Mouse (Mus musculus) limb, embryonic 11.5 days (tissue): ENCODE results near the gene Nf1. TPM values are rescaled to one million over a fixed set of nuclear protein-coding genes. Genes with fewer than 3 reads are reported as not detected.

Source experiments
- ATAC-seq: fragments of 200-750 bp; cut with Nextera tagmentation; 2 replicates; pipeline ENCODE4 v1.8.0; 2017; ENCODE audit warnings: low read depth; ENCODE audit not compliant: insufficient number of reproducible peaks, low FRiP score, low TSS enrichment
- DNase-seq: peaks from one replicate; pipeline ENCODE4 v3.0.0-alpha.2; 2015; ENCODE audit warnings: low spot score
- H3K27ac ChIP-seq: fragments of 300-500 bp; sonication (generic); replicated peaks from 2 replicates; pipeline ENCODE4 v1.5.1; 2014; ENCODE audit warnings: low read depth, mild to moderate bottlenecking, low read length
- H3K27me3 ChIP-seq: fragments of 300-500 bp; sonication (generic); 2 replicates; pipeline ENCODE4 v1.6.1; 2014; ENCODE audit warnings: mild to moderate bottlenecking, low read length, mixed read lengths; ENCODE audit not compliant: control insufficient read depth, insufficient read depth
- H3K36me3 ChIP-seq: fragments of 300-500 bp; sonication (generic); 2 replicates; pipeline ENCODE4 v1.6.1; 2014; ENCODE audit warnings: mild to moderate bottlenecking, low read length, moderate library complexity, mixed read lengths; ENCODE audit not compliant: control insufficient read depth, insufficient read depth
- H3K4me1 ChIP-seq: fragments of 300-500 bp; sonication (generic); 2 replicates; pipeline ENCODE4 v1.6.1; 2014; ENCODE audit warnings: low read length, mixed read lengths; ENCODE audit not compliant: control insufficient read depth, insufficient read depth
- H3K4me2 ChIP-seq: fragments of 300-500 bp; sonication (generic); 2 replicates; pipeline ENCODE4 v1.6.1; 2014; ENCODE audit warnings: low read depth, mild to moderate bottlenecking, moderate library complexity; ENCODE audit not compliant: severe bottlenecking
- H3K4me3 ChIP-seq: fragments of 300-500 bp; sonication (generic); 2 replicates; pipeline ENCODE4 v1.5.1; 2014; ENCODE audit warnings: low read depth, low read length
- H3K9ac ChIP-seq: fragments of 300-500 bp; sonication (generic); 2 replicates; pipeline ENCODE4 v1.6.1; 2014; ENCODE audit warnings: mild to moderate bottlenecking, low read length
- H3K9me3 ChIP-seq: fragments of 300-500 bp; sonication (generic); 2 replicates; pipeline ENCODE4 v1.6.1; 2016; ENCODE audit warnings: low read length; ENCODE audit not compliant: control insufficient read depth
- WGBS: fragments of 180-500 bp; shearing (Covaris S2); extraction: QIAGEN DNeasy Blood & Tissue Kit; methylation state at CpG from one replicate; pipeline ENCODE4 v1.1.7; 2014; 5-methylcytosine and 5-hydroxymethylcytosine counted together
- polyA plus RNA-seq: library from polyadenylated mRNA; unstranded; fragments of >200 nt; fragmentation: Nextera tagmentation; extraction: Ambion mirVana; gene quantifications from 2 replicates; pipeline ENCODE4 v1.2.1, GENCODE M21; 2014

Gene Nf1
- polyA plus RNA-seq, 1 experiment from 2014 or later, result 9.9 TPM

DNA sequence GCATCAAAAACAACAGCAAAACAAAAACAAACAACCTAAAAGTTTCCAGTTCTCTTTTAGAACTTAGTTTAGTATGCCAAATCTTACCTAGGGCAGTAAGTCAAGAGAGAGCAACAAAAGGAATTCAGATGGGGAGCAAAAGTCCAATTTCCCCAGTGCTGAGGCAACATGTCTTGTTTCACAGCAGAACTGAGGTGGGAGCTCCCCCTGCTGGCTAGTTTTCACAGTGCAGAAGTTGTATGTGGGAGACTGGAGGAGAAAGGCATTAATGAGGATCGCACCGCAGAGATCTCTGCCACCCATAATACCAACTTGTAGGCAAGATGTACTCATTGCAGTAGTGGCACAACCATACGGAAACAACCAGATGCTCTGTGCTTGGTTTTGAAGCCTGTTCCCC, 58.8 kb downstream of the Nf1 start:
- Histone ChIP-seq H3K27ac (no peak overlapping the region), H3K4me2 (no peak overlapping the region), H3K9ac (no peak overlapping the region), H3K9me3 (no peaks in the 10 kb centered on the region), H3K4me1 (no peaks in the 10 kb centered on the region), H3K36me3 (peaks cover 2% of the 10 kb centered on the region; the same call in 1 of the 2 replicates), H3K27me3 (no peaks in the 10 kb centered on the region), H3K4me3 (no peak overlapping the region)
- WGBS, result 70% methylated on average over 3 of the region's 3 CpGs
- ATAC-seq (no peak), DNase-seq (peak; percentile 94)

DNA sequence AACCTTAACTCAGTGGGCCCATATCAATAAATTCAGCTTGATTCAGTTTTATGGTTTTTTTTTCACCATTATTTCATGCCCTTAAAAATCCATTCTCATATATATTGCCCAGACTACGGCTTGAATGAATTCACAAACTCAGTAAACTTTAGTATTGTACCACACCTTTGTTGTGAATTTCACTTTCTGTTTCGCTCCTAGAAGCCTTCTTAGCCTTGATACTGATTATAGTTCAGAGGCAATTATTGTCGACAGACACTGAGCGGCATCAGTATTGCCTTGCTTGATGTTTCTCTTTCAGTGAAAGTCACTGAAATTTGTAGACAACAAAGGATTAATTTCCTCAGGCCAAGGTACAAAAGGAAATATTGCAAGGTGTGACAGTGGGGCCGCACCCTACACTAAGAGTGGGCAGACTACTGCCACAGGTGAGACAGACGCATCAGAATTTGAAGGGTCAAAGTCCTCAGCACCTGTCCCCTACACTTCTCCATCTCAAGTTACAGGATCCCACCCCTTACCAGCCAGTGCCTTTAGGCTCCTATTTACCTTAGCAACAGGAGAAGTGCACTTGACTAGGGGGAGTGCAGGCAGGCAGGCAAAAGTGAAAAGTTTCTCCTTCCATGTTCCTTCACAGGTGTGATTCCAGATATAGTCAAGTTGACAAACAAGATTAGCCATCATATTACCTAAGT, 64.3 kb downstream of the Nf1 start:
- ATAC-seq (no peak), DNase-seq (no peak)
- Histone ChIP-seq H3K9ac (no peak overlapping the region), H3K36me3 (no peaks in the 10 kb centered on the region; the same call in 1 of the 2 replicates), H3K4me2 (no peak overlapping the region), H3K9me3 (no peaks in the 10 kb centered on the region), H3K27me3 (no peaks in the 10 kb centered on the region), H3K27ac (no peak overlapping the region), H3K4me1 (no peaks in the 10 kb centered on the region), H3K4me3 (no peak overlapping the region)
- WGBS, result 93% methylated on average over 6 of the region's 6 CpGs

DNA sequence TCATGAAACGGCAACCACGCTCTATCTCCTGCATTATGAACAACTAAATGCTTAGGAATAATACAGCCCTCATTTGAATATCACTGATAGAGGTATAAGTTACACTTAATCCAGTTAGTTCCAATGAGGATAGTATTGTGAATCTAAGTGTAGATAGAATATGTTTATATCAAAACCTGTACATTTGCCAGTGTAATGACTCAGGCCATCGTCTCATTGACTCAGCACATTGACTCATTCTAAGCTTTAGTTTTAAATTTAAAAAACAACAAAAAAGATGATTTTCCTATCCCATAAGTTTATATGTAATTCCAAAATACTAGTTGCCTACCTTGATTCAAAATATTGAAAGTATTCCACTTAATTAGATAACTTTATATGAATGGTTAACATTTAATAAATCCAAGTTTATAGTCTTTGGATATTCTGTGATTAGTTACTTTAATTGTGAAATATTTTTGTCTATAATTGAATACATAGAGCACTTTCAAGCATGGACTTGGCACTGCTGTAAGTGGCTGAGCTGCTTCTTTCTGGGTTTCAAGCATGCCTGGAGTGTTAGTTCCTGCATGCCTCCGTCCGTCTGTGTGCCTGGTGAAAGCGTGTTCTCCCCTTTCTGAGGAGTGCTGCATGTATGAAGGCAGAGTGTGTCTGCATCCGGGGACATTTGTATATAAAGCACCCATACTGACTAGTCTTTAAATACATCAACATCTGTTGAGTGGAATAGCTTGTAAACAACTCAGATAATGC, 74.4 kb downstream of the Nf1 start:
- Histone ChIP-seq H3K4me2 (no peak overlapping the region), H3K4me1 (no peaks in the 10 kb centered on the region), H3K27ac (no peak overlapping the region), H3K4me3 (no peak overlapping the region), H3K9me3 (no peaks in the 10 kb centered on the region), H3K9ac (no peak overlapping the region), H3K36me3 (peaks cover 3% of the 10 kb centered on the region; the same call in 1 of the 2 replicates), H3K27me3 (no peaks in the 10 kb centered on the region)
- no peak for ATAC-seq
- WGBS, result 92% methylated on average over 7 of the region's 7 CpGs
- DNase-seq, result no peak

DNA sequence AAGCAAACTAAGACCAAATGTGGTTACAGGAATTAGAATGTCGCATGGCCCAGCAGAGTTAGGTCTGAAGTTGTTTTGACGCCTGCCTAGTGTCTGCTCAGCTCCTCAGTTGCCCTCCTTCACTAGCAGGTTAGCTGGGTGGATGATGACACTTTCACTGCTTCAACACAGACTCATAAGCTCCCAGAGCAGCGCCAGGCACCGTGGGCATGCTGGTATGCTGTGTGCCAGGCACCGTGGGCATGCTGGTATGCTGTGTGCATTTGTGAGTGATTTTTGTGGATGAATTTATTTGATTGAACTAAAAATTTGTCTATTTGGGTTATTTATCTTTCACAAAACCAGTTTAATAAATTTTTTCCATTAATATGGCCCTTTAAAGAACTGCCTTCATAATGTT, 83.0 kb downstream of the Nf1 start:
- DNase-seq, result no peak
- H3K9me3 ChIP-seq, result no peaks in the 10 kb centered on the region
- no peak overlapping the region for H3K4me3 ChIP-seq
- 95% methylated on average over 5 of the region's 5 CpGs for WGBS
- no peaks in the 10 kb centered on the region for H3K4me1 ChIP-seq
- ATAC-seq, result no peak
- no peaks in the 10 kb centered on the region for H3K36me3 ChIP-seq
- H3K9ac ChIP-seq, result no peak overlapping the region
- no peak overlapping the region for H3K4me2 ChIP-seq
- no peak overlapping the region for H3K27ac ChIP-seq
- no peaks in the 10 kb centered on the region for H3K27me3 ChIP-seq

DNA sequence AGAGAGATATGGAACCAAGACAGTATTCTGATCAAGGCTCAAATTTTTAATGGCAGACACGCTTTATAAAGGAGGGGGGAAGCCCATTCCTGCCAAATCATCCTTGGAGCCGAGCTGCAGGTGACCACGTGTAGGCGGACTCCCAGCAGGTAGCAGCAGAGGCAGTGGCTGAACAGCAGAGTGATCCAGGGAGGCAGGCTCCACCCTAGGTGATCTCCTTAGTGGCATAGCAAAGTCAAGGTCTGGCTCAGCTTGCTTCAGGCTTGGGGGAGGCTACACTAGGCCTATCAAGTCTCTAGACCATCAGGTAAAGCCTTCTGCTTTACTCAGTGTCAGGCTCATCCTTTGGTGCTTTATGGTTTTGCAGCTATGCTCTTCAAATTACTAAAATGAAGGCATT, 87.1 kb downstream of the Nf1 start:
- H3K27ac ChIP-seq, result no peak overlapping the region
- H3K36me3 ChIP-seq, result no peaks in the 10 kb centered on the region
- H3K9ac ChIP-seq, result no peak overlapping the region
- 66% methylated on average over 4 of the region's 4 CpGs for WGBS
- H3K27me3 ChIP-seq, result no peaks in the 10 kb centered on the region
- DNase-seq, result no peak
- H3K4me3 ChIP-seq, result no peak overlapping the region
- H3K4me1 ChIP-seq, result no peaks in the 10 kb centered on the region
- H3K9me3 ChIP-seq, result no peaks in the 10 kb centered on the region
- ATAC-seq, result no peak
- no peak overlapping the region for H3K4me2 ChIP-seq

DNA sequence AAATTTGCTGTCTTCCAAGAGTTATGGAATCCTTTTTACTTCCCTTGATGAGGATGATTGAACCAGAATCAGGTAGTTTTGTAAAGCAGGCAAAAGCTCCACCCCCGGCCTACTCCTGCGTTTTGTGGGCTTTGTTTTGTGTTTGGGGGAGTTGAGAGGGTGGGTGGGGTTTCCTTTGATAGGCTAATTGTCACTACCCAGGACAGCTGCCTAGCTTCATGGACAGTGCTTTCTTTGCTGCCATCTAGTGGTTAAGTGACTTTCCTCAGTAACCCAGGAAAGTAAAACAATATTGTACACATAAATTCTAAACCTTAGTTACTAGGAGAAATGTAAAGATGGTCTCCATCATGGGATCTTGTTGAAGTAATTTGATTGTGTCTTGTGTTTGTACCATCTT, 88.1 kb downstream of the Nf1 start:
- no peak overlapping the region for H3K4me3 ChIP-seq
- no peaks in the 10 kb centered on the region for H3K9me3 ChIP-seq
- WGBS, result 16% methylated on average over 2 of the region's 2 CpGs
- DNase-seq, result no peak
- no peak overlapping the region for H3K27ac ChIP-seq
- no peaks in the 10 kb centered on the region for H3K36me3 ChIP-seq
- no peak overlapping the region for H3K4me2 ChIP-seq
- ATAC-seq, result no peak
- H3K9ac ChIP-seq, result no peak overlapping the region
- H3K4me1 ChIP-seq, result no peaks in the 10 kb centered on the region
- no peaks in the 10 kb centered on the region for H3K27me3 ChIP-seq

DNA sequence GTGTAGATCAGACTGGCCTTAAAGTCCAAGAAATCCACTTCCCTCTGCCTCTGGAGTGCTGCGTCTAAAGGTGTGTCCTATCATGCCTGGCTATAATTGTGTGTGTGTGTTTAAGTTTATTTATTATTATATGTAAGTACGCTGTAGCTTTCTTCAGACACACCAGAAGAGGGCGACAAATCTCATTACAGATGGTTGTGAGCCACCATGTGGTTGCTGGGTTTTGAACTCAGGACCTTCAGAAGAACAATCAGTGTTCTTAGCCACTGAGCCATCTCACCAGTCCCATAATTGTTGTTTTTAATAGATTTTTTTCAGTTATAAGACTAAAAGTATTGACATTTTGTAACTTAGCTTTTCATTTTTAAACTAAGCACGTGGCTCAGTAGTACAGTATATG, 95.8 kb downstream of the Nf1 start:
- WGBS, result 88% methylated on average over 4 of the region's 4 CpGs
- H3K4me2 ChIP-seq, result no peak overlapping the region
- H3K4me1 ChIP-seq, result no peaks in the 10 kb centered on the region
- H3K9me3 ChIP-seq, result no peaks in the 10 kb centered on the region
- ATAC-seq (no peak), DNase-seq (no peak)
- H3K27me3 ChIP-seq, result no peaks in the 10 kb centered on the region
- H3K27ac ChIP-seq, result no peak overlapping the region
- no peaks in the 10 kb centered on the region; the same call in 1 of the 2 replicates for H3K36me3 ChIP-seq
- H3K9ac ChIP-seq, result no peak overlapping the region
- H3K4me3 ChIP-seq, result no peak overlapping the region

DNA sequence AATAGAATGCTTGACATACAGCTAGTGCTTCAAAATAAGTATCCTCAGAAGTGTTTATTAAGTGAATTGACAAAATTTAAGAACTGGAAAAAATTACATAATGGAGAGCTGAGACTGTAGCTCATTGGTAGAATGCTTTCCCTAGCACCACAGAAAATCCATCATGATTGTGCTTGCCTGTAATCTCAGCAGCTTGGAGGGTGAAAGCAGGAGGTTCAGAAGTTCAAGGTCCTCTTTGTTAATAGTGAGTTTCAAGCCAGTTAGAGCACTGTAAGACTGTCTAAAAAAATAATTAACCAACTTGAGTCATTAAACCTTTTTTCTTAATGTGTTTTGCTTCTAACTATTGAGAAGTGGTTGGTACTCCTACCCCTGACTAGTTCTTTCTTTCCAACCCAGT, 108.9 kb downstream of the Nf1 start:
- no peak overlapping the region for H3K4me2 ChIP-seq
- peaks cover 10% of the 10 kb centered on the region for H3K36me3 ChIP-seq
- H3K9ac ChIP-seq, result no peak overlapping the region
- DNase-seq (no peak), ATAC-seq (no peak)
- H3K4me1 ChIP-seq, result no peaks in the 10 kb centered on the region
- no peaks in the 10 kb centered on the region for H3K27me3 ChIP-seq
- no peak overlapping the region for H3K27ac ChIP-seq
- no peaks in the 10 kb centered on the region for H3K9me3 ChIP-seq
- H3K4me3 ChIP-seq, result no peak overlapping the region
